Mouse (Mus musculus): ENCODE data around the gene Mtmr12.
"Not testable (repeated sequence)": the region's sequence is repeated elsewhere in the genome, so short reads cannot be mapped to it uniquely, and the experiment has no call there.

Gene Mtmr12

GRCm38 (mm10) chr15:12204319-12205159 lies at the start of gene Mtmr12:
TSS of gene Mtmr12 (plus strand) at chr15:12205028.
- DNase-seq (ENCODE audit: low read depth in 1 of 2, low spot score in 2 of 2) = peak; percentile 99 to 100

- DNase-seq (ENCODE audit: low read depth in 1 of 2, low spot score in 2 of 2) = no peak
Measured at GRCm38 (mm10) chr15:12178126-12178525, 26.7 kb upstream of the Mtmr12 start.

- not testable (repeated sequence) for DNase-seq (ENCODE audit: low read depth in 1 of 2, low spot score in 2 of 2)
Measured at GRCm38 (mm10) chr15:12181181-12181805, 23.5 kb upstream of the Mtmr12 start.

GRCm38 (mm10) chr15:12193880-12194816 lies 10.7 kb upstream of the Mtmr12 start:
- DNase-seq (ENCODE audit: low read depth in 1 of 2, low spot score in 2 of 2) = no peak

- DNase-seq (ENCODE audit: low read depth in 1 of 2, low spot score in 2 of 2) = no peak
Measured at GRCm38 (mm10) chr15:12194817-12195735, 9.8 kb upstream of the Mtmr12 start.

- DNase-seq (ENCODE audit: low read depth in 1 of 2, low spot score in 2 of 2) = no peak
Measured at GRCm38 (mm10) chr15:12195966-12196365, 8.9 kb upstream of the Mtmr12 start.

GRCm38 (mm10) chr15:12196410-12197191 lies 8.2 kb upstream of the Mtmr12 start:
- peak in 1 of 2 experiments; percentile 33 for DNase-seq (ENCODE audit: low read depth in 1 of 2, low spot score in 2 of 2)

GRCm38 (mm10) chr15:12197361-12197760 lies 7.5 kb upstream of the Mtmr12 start:
- no peak for DNase-seq (ENCODE audit: low read depth in 1 of 2, low spot score in 2 of 2)

GRCm38 (mm10) chr15:12200021-12200420 lies 4.8 kb upstream of the Mtmr12 start:
- DNase-seq (ENCODE audit: low read depth in 1 of 2, low spot score in 2 of 2) = no peak

GRCm38 (mm10) chr15:12201856-12202255 lies 3.0 kb upstream of the Mtmr12 start:
- no peak for DNase-seq (ENCODE audit: low read depth in 1 of 2, low spot score in 2 of 2)

GRCm38 (mm10) chr15:12202456-12202855 lies 2.4 kb upstream of the Mtmr12 start:
- DNase-seq (ENCODE audit: low read depth in 1 of 2, low spot score in 2 of 2) = no peak

- DNase-seq (ENCODE audit: low read depth in 1 of 2, low spot score in 2 of 2) = not testable (repeated sequence)
Measured at GRCm38 (mm10) chr15:12203008-12203407, 1.8 kb upstream of the Mtmr12 start.

GRCm38 (mm10) chr15:12203512-12204318 lies 1.1 kb upstream of the Mtmr12 start:
- no peak for DNase-seq (ENCODE audit: low read depth in 1 of 2, low spot score in 2 of 2)

- DNase-seq (ENCODE audit: low read depth in 1 of 2, low spot score in 2 of 2) = no peak
Measured at GRCm38 (mm10) chr15:12205160-12205901, 503 bp downstream of the Mtmr12 start.

- DNase-seq (ENCODE audit: low read depth in 1 of 2, low spot score in 2 of 2) = no peak
Measured at GRCm38 (mm10) chr15:12205902-12206645, 1.2 kb downstream of the Mtmr12 start.

- no peak for DNase-seq (ENCODE audit: low read depth in 1 of 2, low spot score in 2 of 2)
Measured at GRCm38 (mm10) chr15:12206646-12207222, 1.9 kb downstream of the Mtmr12 start.

GRCm38 (mm10) chr15:12207556-12208090 lies 2.8 kb downstream of the Mtmr12 start:
- DNase-seq (ENCODE audit: low read depth in 1 of 2, low spot score in 2 of 2) = no peak

Measured in monocyte, adult 2 months (primary cell).